Mouse (Mus musculus) forebrain, embryonic 10.5 days (tissue): ENCODE measurements around the gene Rnf183. TPM values are rescaled to one million over a fixed set of nuclear protein-coding genes. Genes with fewer than 3 reads are reported as not detected.
A peak's percentile ranks its signal among the peaks of the same experiment; 100 is the strongest.
"Not testable (repeated sequence)": the region's sequence is repeated elsewhere in the genome, so short reads cannot be mapped to it uniquely, and the experiment has no call there.

Experiments used
- DNase-seq: peaks from one replicate; pipeline ENCODE4 v3.0.0-alpha.2; 2017; ENCODE audit warnings: low spot score; ENCODE audit errors: extremely low spot score
- H3K27ac ChIP-seq: fragments of 300-500 bp; sonication (generic); 2 replicates; pipeline ENCODE4 v1.5.1; 2016; ENCODE audit warnings: mild to moderate bottlenecking
- H3K27me3 ChIP-seq: fragments of 300-500 bp; sonication (generic); 2 replicates; pipeline ENCODE4 v1.6.1; 2016; ENCODE audit warnings: mild to moderate bottlenecking; ENCODE audit not compliant: poor library complexity, severe bottlenecking
- H3K36me3 ChIP-seq: fragments of 300-500 bp; sonication (generic); replicated peaks from 2 replicates; pipeline ENCODE4 v1.6.1; 2016; ENCODE audit warnings: mild to moderate bottlenecking, moderate library complexity
- H3K4me1 ChIP-seq: fragments of 300-500 bp; sonication (generic); 2 replicates; pipeline ENCODE4 v1.6.1; 2016
- H3K4me3 ChIP-seq: fragments of 300-500 bp; sonication (generic); 2 replicates; pipeline ENCODE4 v1.5.1; 2016; ENCODE audit warnings: mild to moderate bottlenecking, moderate library complexity
- H3K9me3 ChIP-seq: fragments of 300-500 bp; sonication (generic); 2 replicates; pipeline ENCODE4 v1.6.1; 2016; ENCODE audit warnings: mild to moderate bottlenecking, moderate library complexity
- WGBS: fragments of 180-500 bp; shearing (Covaris S2); methylation state at CpG from one replicate; pipeline ENCODE4 v1.1.7; 2016; 5-methylcytosine and 5-hydroxymethylcytosine counted together
- polyA plus RNA-seq: library from polyadenylated mRNA; unstranded; fragments of >200 nt; fragmentation: Nextera tagmentation; extraction: Ambion mirVana; gene quantifications from 2 replicates; pipeline ENCODE4 v1.2.1, GENCODE M21; 2016

Gene Rnf183
- polyA plus RNA-seq: 0.17 TPM in 1 of 2 replicates, not detected in the other

DNA sequence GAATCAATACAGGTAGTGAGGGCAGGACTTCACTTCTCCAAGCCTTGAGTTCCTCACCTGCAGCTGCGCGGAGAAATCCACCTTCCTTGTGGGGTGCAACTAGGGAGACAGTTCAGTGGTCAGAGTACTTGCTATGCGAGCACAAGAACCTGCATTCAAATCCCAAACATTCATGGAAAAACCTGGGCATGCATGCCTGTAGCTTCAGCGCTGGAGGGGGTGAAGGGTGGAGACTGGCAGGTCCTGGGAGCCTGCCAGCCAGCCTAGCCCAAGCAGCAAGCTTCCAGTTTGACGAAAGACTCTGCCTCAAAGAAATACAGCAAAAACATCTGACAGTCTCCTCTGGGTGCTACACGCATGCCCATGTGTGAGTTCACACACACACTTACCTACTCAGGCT lies at the start of gene Rnf183:
TSS of gene Rnf183 (minus strand) at position 172 of the 400 bp plus-strand sequence.
- H3K27ac ChIP-seq: no peak within 1 kb of the TSS
- no peaks in the 10 kb centered on the region for H3K36me3 ChIP-seq
- no peak within 1 kb of the TSS for H3K4me3 ChIP-seq
- H3K4me1 ChIP-seq: no peaks in the 10 kb centered on the region
- no peaks in the 10 kb centered on the region for H3K9me3 ChIP-seq
- no peak for DNase-seq
- WGBS: 85% methylated on average over 6 of the region's 6 CpGs
- no peaks in the 10 kb centered on the region for H3K27me3 ChIP-seq

DNA sequence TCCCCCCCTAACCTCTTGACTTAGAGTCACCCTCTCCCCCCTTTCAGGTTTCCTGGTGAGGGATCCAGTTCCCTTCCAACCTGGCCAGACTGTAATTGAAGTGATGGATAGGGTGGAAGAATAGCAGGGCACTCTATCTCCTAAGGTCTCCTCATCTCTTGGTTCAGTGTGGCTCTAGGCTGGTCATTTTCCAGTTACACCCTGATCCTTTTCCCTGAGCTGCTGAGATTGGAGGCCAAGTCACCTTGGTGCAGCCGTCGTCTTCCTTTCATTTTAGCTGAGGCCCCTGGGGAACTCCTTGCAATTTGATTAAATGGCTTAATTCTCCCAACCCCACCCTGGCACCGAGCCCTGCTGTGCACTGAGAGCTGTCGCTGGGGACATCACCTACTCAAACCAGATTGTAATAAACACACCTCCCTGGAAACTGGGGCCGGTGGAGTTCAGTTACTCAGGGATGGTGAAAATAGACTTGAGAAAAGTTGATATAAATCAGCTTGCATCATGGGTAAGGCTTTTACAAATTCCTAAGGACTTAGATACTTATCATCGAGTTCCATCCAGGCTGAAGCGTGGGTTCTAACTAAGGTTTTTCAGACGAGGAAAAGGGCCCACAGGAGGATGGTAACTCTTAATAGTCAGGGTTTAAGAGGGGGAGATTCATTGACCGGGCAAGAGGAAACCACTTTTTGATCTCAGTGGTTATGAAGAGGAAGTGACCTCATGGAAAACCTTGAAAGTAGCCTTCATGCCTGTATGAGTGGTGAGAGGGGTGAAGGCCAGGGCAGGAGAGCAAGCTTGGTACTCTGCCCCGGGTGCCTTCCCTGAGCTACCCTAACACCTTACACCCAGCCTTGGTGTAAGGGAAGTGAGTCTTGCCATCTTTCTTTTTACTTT lies 45.9 kb upstream of the Rnf183 start:
- Histone ChIP-seq H3K27ac (no peak overlapping the region), H3K9me3 (no peaks in the 10 kb centered on the region), H3K27me3 (peaks cover 59% of the 10 kb centered on the region), H3K4me1 (peaks cover 14% of the 10 kb centered on the region), H3K4me3 (no peak overlapping the region; the same call in 1 of the 2 replicates), H3K36me3 (no peaks in the 10 kb centered on the region)
- WGBS: 53% methylated on average over 10 of the region's 10 CpGs
- no peak for DNase-seq

DNA sequence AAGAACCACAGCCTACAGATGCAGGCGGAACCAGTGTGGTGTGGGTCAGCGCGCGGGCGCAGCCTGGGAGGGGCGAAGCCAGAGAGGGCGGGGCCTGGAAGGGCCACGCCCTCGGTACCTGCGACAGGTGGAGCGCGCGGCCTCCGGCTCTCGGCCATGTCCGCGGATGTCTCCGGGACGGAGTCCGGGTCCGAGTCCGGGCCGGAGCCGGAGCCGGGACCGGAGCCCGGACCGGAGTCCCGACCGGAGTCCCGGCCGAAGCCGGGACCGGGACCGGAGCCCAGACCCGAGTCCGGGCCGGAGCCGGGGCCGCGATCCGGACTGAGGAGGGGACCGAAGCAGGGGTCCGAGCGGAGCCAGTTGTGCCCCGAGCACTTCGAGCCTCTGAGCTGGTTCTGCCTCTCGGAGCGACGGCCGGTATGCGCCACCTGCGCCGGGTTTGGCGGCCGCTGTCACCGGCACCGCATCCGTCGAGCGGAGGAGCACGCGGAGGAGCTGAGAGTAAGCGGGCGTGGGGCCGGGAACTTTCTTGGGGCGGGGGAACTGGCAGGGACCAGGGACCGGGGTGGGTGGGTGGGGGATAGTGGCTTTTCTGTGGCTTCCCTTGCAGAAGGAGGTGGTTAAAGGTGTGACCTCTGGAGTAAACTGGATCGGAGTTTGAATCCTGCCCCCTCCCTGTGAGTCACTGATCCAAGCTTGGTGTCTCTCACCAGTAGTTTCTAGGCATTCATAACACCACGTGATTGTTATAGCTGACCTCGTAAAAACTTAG lies 45.1 kb upstream of the Rnf183 start, which contains the start of gene Bspry:
TSS of gene Bspry (plus strand) at position 117 of the 772 bp plus-strand sequence.
- Histone ChIP-seq H3K36me3 (no peaks in the 10 kb centered on the region), H3K4me3 (peak within 1 kb of the TSS; percentile 59), H3K27me3 (peaks cover 61% of the 10 kb centered on the region), H3K27ac (no peak within 1 kb of the TSS), H3K4me1 (peaks cover 14% of the 10 kb centered on the region), H3K9me3 (no peaks in the 10 kb centered on the region)
- WGBS: under 1% methylated on average over 71 of the region's 71 CpGs
- peak; percentile 36 for DNase-seq

DNA sequence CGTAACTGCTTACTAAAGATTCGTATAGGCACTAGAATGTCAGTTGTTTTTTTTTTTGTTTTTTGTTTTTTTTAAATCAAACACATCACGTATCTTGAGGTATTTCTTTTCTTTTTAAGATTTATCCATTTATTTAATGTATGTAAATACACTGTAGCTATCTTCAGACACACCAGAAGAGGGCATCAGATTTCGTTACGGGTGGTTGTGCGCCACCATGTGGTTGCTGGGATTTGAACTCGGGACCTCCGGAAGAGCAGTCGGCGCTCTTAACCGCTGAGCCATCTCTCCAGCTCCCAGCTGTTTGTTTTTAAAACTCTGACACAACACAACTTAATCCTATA lies 44.5 kb upstream of the Rnf183 start:
- DNase-seq, H3K36me3 ChIP-seq, H3K27ac ChIP-seq, H3K9me3 ChIP-seq: not testable (repeated sequence)
- WGBS: 13% methylated on average over 11 of the region's 11 CpGs
- peak overlapping the region; percentile 59 for H3K4me3 ChIP-seq
- peaks cover 14% of the 10 kb centered on the region for H3K4me1 ChIP-seq
- peaks cover 64% of the 10 kb centered on the region for H3K27me3 ChIP-seq

DNA sequence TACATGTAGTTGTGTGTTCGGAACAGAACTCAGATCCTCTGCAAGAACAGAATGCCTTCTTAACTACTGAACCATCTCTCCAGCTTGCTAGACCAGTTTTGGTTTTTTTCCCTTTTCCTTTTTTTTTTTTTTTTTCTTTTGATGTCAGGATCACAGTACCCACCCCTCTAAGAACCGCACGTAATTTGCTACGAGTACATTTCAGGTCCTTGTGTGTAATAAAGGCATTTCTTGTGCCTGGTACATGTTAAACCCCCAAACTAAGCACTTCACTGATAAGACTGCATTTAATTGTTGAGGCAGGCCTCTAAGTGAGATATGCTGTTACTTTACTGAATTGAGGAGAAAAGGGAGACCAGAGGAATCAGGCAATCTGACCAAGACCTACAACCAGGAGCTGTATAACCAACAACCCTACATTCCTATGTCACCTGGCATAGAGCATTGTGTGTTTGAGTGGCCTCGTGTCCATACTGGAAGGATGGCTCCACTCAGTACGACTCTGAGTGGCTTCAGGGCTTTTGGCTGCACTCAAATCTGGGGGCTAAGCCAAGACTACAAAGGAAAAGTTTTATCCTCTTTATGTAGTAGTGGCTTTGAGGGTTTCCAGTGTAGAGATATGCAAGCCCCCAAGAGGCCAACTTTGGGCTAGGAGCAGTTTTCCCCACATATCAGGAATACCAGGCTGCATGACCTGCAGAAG lies 42.6 kb upstream of the Rnf183 start:
- peaks cover 64% of the 10 kb centered on the region for H3K27me3 ChIP-seq
- H3K27ac ChIP-seq: no peak overlapping the region
- WGBS: 83% methylated on average over 6 of the region's 6 CpGs
- H3K4me3 ChIP-seq: no peak overlapping the region
- H3K9me3 ChIP-seq: no peaks in the 10 kb centered on the region
- H3K4me1 ChIP-seq: peaks cover 14% of the 10 kb centered on the region
- DNase-seq: no peak
- no peaks in the 10 kb centered on the region for H3K36me3 ChIP-seq

DNA sequence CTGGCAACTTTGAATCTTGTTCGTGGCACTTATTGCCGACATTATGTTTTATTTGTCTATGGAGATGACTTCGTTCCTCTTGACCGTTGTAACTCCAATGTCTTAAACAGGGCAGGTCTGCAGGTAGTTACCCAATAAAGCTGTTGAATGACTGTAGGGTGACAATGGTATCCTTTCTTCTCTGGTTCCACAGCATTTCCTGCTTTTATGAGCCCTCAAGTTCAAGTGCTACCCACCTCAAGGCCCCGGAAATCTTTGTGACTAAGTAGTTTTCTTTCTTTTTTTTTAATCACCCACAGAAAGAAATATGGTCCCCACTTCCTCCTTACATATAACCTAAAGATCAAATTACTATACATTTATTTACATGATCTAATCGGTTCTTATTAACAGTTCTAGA lies 40.7 kb upstream of the Rnf183 start:
- no peak overlapping the region for H3K4me3 ChIP-seq
- H3K27ac ChIP-seq: no peak overlapping the region
- H3K36me3 ChIP-seq: no peaks in the 10 kb centered on the region
- peaks cover 17% of the 10 kb centered on the region for H3K4me1 ChIP-seq
- H3K27me3 ChIP-seq: peaks cover 49% of the 10 kb centered on the region
- WGBS: 91% methylated on average over 6 of the region's 6 CpGs
- H3K9me3 ChIP-seq: no peaks in the 10 kb centered on the region
- DNase-seq: no peak

DNA sequence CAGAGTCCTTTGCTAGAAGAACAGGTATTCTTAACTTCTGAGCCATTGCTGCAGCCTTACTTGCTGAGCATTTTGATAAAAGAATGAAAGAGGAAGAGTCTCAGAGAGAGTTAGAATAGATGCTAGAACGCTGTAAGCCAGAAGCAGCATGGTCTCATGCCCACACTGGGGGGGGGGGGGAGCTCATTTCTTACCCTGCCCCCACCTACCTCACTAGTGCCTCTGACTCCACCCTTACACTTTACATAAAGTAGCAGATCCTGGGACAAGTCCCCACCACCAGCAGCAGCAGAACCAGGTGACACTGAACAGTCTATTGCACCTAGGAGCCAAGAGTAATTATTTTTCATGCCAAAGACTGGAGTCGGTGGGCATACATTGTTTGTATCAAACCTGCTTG lies 40.1 kb upstream of the Rnf183 start:
- peaks cover 43% of the 10 kb centered on the region for H3K27me3 ChIP-seq
- H3K9me3 ChIP-seq: no peaks in the 10 kb centered on the region
- peaks cover 21% of the 10 kb centered on the region for H3K4me1 ChIP-seq
- H3K36me3 ChIP-seq: no peaks in the 10 kb centered on the region
- no peak overlapping the region for H3K4me3 ChIP-seq
- no peak overlapping the region for H3K27ac ChIP-seq
- WGBS: 83% methylated on average over 2 of the region's 2 CpGs
- DNase-seq: no peak

DNA sequence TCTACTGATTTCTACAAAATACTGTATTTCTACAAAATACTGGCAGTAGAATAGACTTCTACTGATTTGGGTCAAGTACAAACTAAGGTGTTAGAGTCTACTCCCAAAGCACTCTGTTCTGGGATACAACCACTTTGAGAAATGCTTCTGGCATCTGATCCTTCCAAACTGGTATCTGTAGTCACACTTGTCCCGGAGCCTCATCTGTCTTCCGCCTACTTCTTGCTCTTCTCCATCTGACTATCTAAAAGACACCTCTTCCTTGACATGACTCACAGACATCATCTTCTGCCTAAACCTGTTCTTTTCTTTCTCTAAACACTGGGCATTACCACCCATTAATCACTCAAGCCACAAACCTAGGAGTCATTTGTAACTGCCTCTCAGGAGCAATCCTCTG lies 37.0 kb upstream of the Rnf183 start:
- 95% methylated on average over 2 of the region's 2 CpGs for WGBS
- Histone ChIP-seq H3K36me3 (peaks cover 10% of the 10 kb centered on the region), H3K4me3 (no peak overlapping the region), H3K27ac (no peak overlapping the region), H3K9me3 (peaks cover 4% of the 10 kb centered on the region; the same call in 1 of the 2 replicates), H3K4me1 (peaks cover 13% of the 10 kb centered on the region), H3K27me3 (0 out of 2 replicates have a peak, but pooled peaks cover 16% of the 10 kb centered on the region)
- DNase-seq: no peak

DNA sequence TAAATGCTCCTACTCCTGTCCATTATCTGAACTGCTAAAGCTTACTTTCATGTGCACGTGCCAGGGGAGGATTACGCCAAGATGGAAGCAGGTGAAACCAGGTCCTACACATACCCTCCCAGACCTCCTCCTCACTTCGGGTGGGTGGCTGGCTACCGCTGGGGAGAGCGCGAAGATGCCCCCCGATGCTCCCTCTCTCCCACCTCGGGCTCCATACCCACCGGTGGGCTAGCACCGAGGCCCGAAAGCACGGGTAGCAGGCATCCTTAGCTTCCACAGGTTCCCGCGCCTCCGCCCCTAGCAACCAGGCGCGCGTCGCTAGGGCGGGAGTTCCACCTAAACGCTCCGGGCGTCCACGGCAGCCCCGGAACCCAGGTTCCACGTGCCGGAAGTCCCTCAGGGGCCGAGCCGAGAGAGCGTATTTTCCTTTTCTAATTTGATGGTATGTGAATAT lies 35.6 kb upstream of the Rnf183 start, which contains the start of gene Wdr31:
TSS of gene Wdr31 (minus strand) at position 299 of the 454 bp plus-strand sequence.
- under 1% methylated on average over 30 of the region's 30 CpGs for WGBS

DNA sequence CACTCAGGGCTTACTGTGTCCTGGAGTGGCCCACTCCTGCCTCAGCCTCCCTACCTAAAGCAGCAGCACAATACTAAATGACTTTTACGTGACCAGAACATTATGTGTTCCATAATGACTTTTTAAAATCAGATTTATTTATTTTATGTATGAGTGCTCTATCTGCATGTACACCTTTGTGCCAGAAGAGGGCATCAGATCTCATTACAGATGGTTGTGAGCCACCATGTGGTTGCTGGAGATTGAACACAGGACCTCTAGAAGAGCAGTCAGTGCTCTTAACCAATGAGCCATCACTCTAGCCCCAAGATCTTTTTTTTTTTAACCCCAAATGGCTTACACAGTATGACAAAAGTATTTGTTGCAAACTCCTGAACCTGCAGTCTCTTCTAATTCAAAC lies 33.1 kb upstream of the Rnf183 start:
- Histone ChIP-seq H3K27ac (no peak overlapping the region), H3K27me3 (0 out of 2 replicates have a peak, but pooled peaks cover 4% of the 10 kb centered on the region), H3K36me3 (peaks cover 16% of the 10 kb centered on the region), H3K4me1 (peaks cover 13% of the 10 kb centered on the region), H3K9me3 (peaks cover 4% of the 10 kb centered on the region; the same call in 1 of the 2 replicates), H3K4me3 (no peak overlapping the region)
- DNase-seq: no peak
- WGBS: 92% methylated on average over 1 of the region's 1 CpGs

More for the DNA sequence above, 35.6 kb upstream of the Rnf183 start, which contains the start of gene Wdr31:
- H3K27me3 ChIP-seq: 0 out of 2 replicates have a peak, but pooled peaks cover 9% of the 10 kb centered on the region
- H3K4me3 ChIP-seq: peak within 1 kb of the TSS; percentile 67
- peak; percentile 84 for DNase-seq
- H3K4me1 ChIP-seq: peaks cover 13% of the 10 kb centered on the region
- H3K9me3 ChIP-seq: peaks cover 4% of the 10 kb centered on the region; the same call in 1 of the 2 replicates
- H3K27ac ChIP-seq: peak within 1 kb of the TSS; percentile 84
- peaks cover 10% of the 10 kb centered on the region for H3K36me3 ChIP-seq

DNA sequence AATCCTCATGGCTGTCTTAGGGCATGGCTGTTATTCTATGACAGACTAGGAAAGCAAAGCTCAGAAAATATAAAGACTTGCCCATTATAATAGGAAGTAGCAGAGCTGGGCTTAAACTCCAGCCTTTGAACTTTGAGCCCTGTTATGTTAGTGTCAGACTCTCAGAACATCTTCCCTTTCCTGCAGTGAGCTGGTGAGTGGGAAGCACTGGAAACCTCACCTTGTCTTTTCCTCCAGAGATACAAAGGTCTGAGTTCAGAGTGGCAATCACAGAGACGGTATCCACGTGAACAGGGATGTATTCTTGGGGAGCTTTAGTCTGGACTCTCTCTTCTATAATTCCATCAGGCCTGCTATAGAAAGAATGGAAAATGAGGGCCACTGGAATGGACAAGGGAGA lies 28.1 kb upstream of the Rnf183 start:
- DNase-seq: no peak
- no peaks in the 10 kb centered on the region for H3K9me3 ChIP-seq
- no peaks in the 10 kb centered on the region for H3K4me1 ChIP-seq
- peaks cover 43% of the 10 kb centered on the region for H3K36me3 ChIP-seq
- H3K4me3 ChIP-seq: no peak overlapping the region
- WGBS: 93% methylated on average over 2 of the region's 2 CpGs
- H3K27ac ChIP-seq: no peak overlapping the region
- H3K27me3 ChIP-seq: no peaks in the 10 kb centered on the region

DNA sequence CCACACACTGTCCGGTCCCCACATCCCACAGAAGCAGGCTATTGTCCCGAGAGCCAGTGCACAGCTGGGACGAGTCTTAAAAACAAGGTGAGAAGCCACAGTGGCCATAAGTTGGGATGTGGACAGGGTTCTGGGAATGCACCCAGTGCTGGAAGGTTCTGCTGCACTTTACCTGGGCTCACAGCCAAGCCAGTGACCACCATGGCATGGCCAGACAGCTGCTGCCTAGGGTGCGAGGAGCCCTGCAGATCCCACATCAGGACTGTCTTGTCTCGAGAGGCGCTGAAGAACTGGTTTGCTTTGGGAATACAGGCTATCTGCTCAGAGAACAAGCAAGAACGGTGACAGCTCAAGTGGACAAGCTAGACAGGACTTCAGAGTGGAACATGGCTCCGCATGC lies 25.3 kb upstream of the Rnf183 start:
- H3K27me3 ChIP-seq: no peaks in the 10 kb centered on the region
- 94% methylated on average over 8 of the region's 8 CpGs for WGBS
- no peak for DNase-seq
- no peak overlapping the region for H3K4me3 ChIP-seq
- H3K9me3 ChIP-seq: no peaks in the 10 kb centered on the region
- H3K27ac ChIP-seq: no peak overlapping the region
- peaks cover 44% of the 10 kb centered on the region for H3K36me3 ChIP-seq
- no peaks in the 10 kb centered on the region for H3K4me1 ChIP-seq
